Mouse (Mus musculus) monocyte, adult 5-6 weeks (primary cell): ENCODE measurements around the gene 4930558C23Rik. TPM values are rescaled to one million over a fixed set of nuclear protein-coding genes. Genes with fewer than 3 reads are reported as not detected.
"Not testable (repeated sequence)": the region's sequence is repeated elsewhere in the genome, so short reads cannot be mapped to it uniquely, and the experiment has no call there.

Experiments used
- ATAC-seq: fragments of 153-309, 156-312 bp; replicated peaks from 2 replicates; pipeline ENCODE4 v1.8.0; 2017; ENCODE audit warnings: mild to moderate bottlenecking; ENCODE audit not compliant: low TSS enrichment, insufficient number of reproducible peaks, severe bottlenecking, poor library complexity, low FRiP score
- total RNA-seq: library from RNA; stranded (forward); fragments of 200-1000, 200-491, 200-594 nt; gene quantifications from 3 replicates; pipeline ENCODE4 v1.2.3, GENCODE M21; 2017

Gene 4930558C23Rik
- total RNA-seq, 1 experiment from 2014 or later: not detected

- ATAC-seq: no peak
Observed at GRCm38 (mm10) chr3:95394385-95394784, 8.3 kb downstream of the 4930558C23Rik start.

GRCm38 (mm10) chr3:95385401-95386075, 17.1 kb downstream of the 4930558C23Rik start:
- ATAC-seq: no peak

- ATAC-seq: no peak
Observed at GRCm38 (mm10) chr3:95373208-95373607, 29.4 kb downstream of the 4930558C23Rik start.

GRCm38 (mm10) chr3:95370101-95370500, 32.5 kb downstream of the 4930558C23Rik start:
- no peak for ATAC-seq

GRCm38 (mm10) chr3:95360276-95360675, 42.4 kb downstream of the 4930558C23Rik start:
- not testable (repeated sequence) for ATAC-seq

- ATAC-seq: no peak
Observed at GRCm38 (mm10) chr3:95357746-95358145, 44.9 kb downstream of the 4930558C23Rik start.

GRCm38 (mm10) chr3:95356701-95357449, 45.8 kb downstream of the 4930558C23Rik start, which contains the start of gene Setdb1:
Setdb1 (minus strand) TSS chr3:95357202.
- ATAC-seq: peak; percentile 96

GRCm38 (mm10) chr3:95355911-95356544, 46.6 kb downstream of the 4930558C23Rik start:
- not testable (repeated sequence) for ATAC-seq

GRCm38 (mm10) chr3:95349491-95349890, 53.1 kb downstream of the 4930558C23Rik start:
- peak; percentile 80; the same call in 1 of the 2 replicates for ATAC-seq

GRCm38 (mm10) chr3:95348343-95348742, 54.3 kb downstream of the 4930558C23Rik start:
- not testable (repeated sequence) for ATAC-seq

GRCm38 (mm10) chr3:95346454-95346853, 56.2 kb downstream of the 4930558C23Rik start:
- no peak for ATAC-seq

GRCm38 (mm10) chr3:95343356-95344000, 59.2 kb downstream of the 4930558C23Rik start:
- ATAC-seq: not testable (repeated sequence)

- ATAC-seq: no peak
Observed at GRCm38 (mm10) chr3:95338251-95338650, 64.4 kb downstream of the 4930558C23Rik start.

GRCm38 (mm10) chr3:95337345-95337744, 65.3 kb downstream of the 4930558C23Rik start:
- no peak for ATAC-seq

Other genes starting within 250 kb of the 4930558C23Rik start
- not detected in 3 replicates for gene Sema6c, start 242.4 kb downstream of the 4930558C23Rik start, total RNA-seq
- gene Gabpb2, start 184.9 kb downstream of the 4930558C23Rik start, total RNA-seq: 87.0 to 129 TPM (median 91.1 TPM) in 3 replicates
- gene Cdc42se1, start 174.1 kb downstream of the 4930558C23Rik start, total RNA-seq: 122 to 191 TPM (median 182 TPM) in 3 replicates
- 6.2 to 18.2 TPM (median 9.1 TPM) in 3 replicates for gene Mllt11, start 170.7 kb downstream of the 4930558C23Rik start, total RNA-seq
- not detected in 3 replicates for gene Gm128, start 161.2 kb downstream of the 4930558C23Rik start, total RNA-seq
- gene Bnipl, start 151.6 kb downstream of the 4930558C23Rik start, total RNA-seq: not detected in 3 replicates
- gene Mindy1, start 121.5 kb downstream of the 4930558C23Rik start, total RNA-seq: 21.6 to 32.4 TPM (median 30.4 TPM) in 3 replicates
- gene Prune1, start 120.8 kb downstream of the 4930558C23Rik start, total RNA-seq: 8.1 to 16.9 TPM (median 8.6 TPM) in 3 replicates
- 0.64 to 1.9 TPM (median 0.78 TPM) in 3 replicates for gene Anxa9, start 95.7 kb downstream of the 4930558C23Rik start, total RNA-seq
- 125 to 137 TPM (median 130 TPM) in 3 replicates for gene Cers2, start 88.0 kb downstream of the 4930558C23Rik start, total RNA-seq
- gene Setdb1, start 45.6 kb downstream of the 4930558C23Rik start, total RNA-seq: 21.0 to 33.6 TPM (median 22.6 TPM) in 3 replicates
- gene Arnt, start 31.5 kb upstream of the 4930558C23Rik start, total RNA-seq: 30.7 to 46.7 TPM (median 44.1 TPM) in 3 replicates
- gene Ctsk, start 96.4 kb upstream of the 4930558C23Rik start, total RNA-seq: 0.19 to 0.87 TPM (median 0.75 TPM) in 3 replicates
- 2,267 to 4,734 TPM (median 3,937 TPM) in 3 replicates for gene Ctss, start 123.9 kb upstream of the 4930558C23Rik start, total RNA-seq
- gene Hormad1, start 156.8 kb upstream of the 4930558C23Rik start, total RNA-seq: not detected in 3 replicates
- gene Golph3l, start 186.1 kb upstream of the 4930558C23Rik start, total RNA-seq: 26.6 to 53.1 TPM (median 29.7 TPM) in 3 replicates
- gene Ensa, start 222.2 kb upstream of the 4930558C23Rik start, total RNA-seq: 127 to 153 TPM (median 131 TPM) in 3 replicates